Mouse (Mus musculus): ENCODE results near the gene Bysl.

DNA sequence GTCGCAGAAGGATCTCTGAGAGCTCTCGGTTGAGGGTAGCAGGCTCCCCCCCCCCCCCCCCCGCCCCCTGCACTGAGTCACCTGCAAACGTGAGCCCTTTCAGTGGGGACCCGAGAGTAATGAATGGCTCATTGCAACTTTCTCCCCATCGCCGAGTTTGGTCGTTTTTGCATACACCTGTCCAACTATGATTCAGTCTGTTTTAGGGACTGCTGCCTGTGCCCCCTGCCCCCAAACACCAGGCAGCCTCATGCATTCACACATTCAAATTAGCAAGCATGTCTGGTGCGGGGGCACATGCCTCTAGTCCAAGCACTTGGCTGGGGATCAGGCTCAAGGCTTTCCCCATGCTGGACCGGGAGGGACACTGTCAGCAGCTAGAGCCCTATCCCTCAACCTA lies 56.7 kb downstream of the Bysl start:
- TF ChIP-seq EP300 (IDR thresholded peaks at IDR 0.05; ENCODE audit: low read depth) (no peak), CTCF (IDR thresholded peaks at IDR 0.05; ENCODE audit: low read depth) (no peak)

All from liver, embryonic 14.5 days (tissue).